Mouse (Mus musculus) myocyte (in vitro differentiated cells): Measurements from ENCODE around the gene Myo18b.

Source experiments
- CEBPB ChIP-seq: IDR thresholded peaks from 2 replicates; pipeline ENCODE4 v1.6.1; 2011; ENCODE audit warnings: mild to moderate bottlenecking, moderate library complexity; ENCODE audit not compliant: poor library complexity, insufficient read depth, severe bottlenecking
- POLR2A ChIP-seq: IDR thresholded peaks from one replicate; pipeline ENCODE4 v1.6.1; 2011; ENCODE audit warnings: low read depth, mild to moderate bottlenecking, control low read depth, moderate library complexity; ENCODE audit not compliant: insufficient read length
- POLR2AphosphoS2 ChIP-seq: IDR thresholded peaks from one replicate; pipeline ENCODE4 v1.6.1; 2011; ENCODE audit warnings: low read depth, control low read depth; ENCODE audit not compliant: insufficient read length
- TCF3 ChIP-seq: IDR thresholded peaks from one replicate; pipeline ENCODE4 v1.6.1; 2011; ENCODE audit warnings: low read depth, control low read depth; ENCODE audit not compliant: insufficient read length

- TF ChIP-seq TCF3 (no peak), POLR2A (no peak), CEBPB (no peak), POLR2AphosphoS2 (no peak)
These were observed 188.7 kb downstream of the Myo18b start for GRCm38 (mm10) chr5:112707478-112707877.
